Comparison of ENCODE assay signal across 14 mouse cellular contexts in the genomic region with DNA sequence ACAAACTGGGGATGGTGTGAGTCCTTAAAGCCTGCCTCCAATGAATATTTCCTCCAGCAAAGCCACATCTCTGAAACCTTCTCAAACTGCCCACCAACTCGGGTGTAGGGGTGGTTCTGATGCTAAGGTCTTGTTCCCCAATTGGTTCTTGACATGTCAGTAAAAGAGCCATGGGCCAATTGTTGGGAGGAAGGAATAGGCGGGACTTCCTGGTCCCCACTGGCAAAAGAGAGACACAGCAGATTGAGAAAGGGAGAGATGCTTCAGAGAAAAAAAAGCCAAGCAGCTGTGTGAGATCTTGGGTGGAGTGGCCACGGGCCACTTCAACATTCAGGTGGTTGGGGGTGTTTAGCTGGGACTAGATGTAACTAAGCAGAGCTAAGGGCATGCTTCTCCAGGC. TPM values are rescaled to one million over a fixed set of nuclear protein-coding genes. Genes with fewer than 3 reads are reported as not detected.
A peak's percentile ranks its signal among the peaks of the same experiment; 100 is the strongest.
DNase-seq lines count a peak whose midpoint lies in the region; ATAC-seq and TF ChIP-seq lines count a peak whose summit lies in the region.
"Had no signal": no experiment of that assay in that cellular context is flagged by ENCODE, and none has a peak within 500 bp of the region (broad histone marks: within the 10 kb centered on the region; RNA-seq: fewer than 3 reads in every experiment).

No protein-coding gene starts in this region.

- H3K36me3 ChIP-seq in MEL (ENCODE audit: control insufficient read depth in 1 of 2, insufficient read depth in 2 of 2, low read length in 2 of 2) = peaks cover 0 to 16% of the 10 kb centered on the region in 2 experiments; a peak in 2 of 4 replicates
- H3K36me3 ChIP-seq in hindbrain, embryonic 13.5 days = peaks cover 19% of the 10 kb centered on the region
- peaks cover 6% of the 10 kb centered on the region; the same call in 1 of the 2 replicates for H3K36me3 ChIP-seq in midbrain, postnatal 0 days (ENCODE audit: insufficient read depth, low read length)
- H3K36me3 ChIP-seq: liver, embryonic 13.5 days had no signal

- intact Hi-C loops in left cerebral cortex, postnatal 14 days (cut with DNase I) = no loop called here
- intact Hi-C loops in left cerebral cortex, postnatal 36 days (cut with DNase I) = no loop called here

- WGBS in hindbrain, embryonic 13.5 days = 26% methylated on average over 3 of the region's 3 CpGs
- 26% methylated on average over 3 of the region's 3 CpGs for WGBS in midbrain, postnatal 0 days

- H3K9ac ChIP-seq in MEL (ENCODE audit: control insufficient read depth, low read depth, low read length, poor library complexity, severe bottlenecking) = no peak overlapping the region
- H3K9ac ChIP-seq in hindbrain, embryonic 13.5 days = no peak overlapping the region
- H3K9ac ChIP-seq in midbrain, postnatal 0 days (replicated peaks; ENCODE audit: low read length, poor library complexity, severe bottlenecking) = no peak overlapping the region
- H3K9ac ChIP-seq: embryonic facial prominence, embryonic 15.5 days; liver, embryonic 13.5 days had no signal

- no peak for TF ChIP-seq RAD21 in MEL (IDR thresholded peaks at IDR 0.05; ENCODE audit: low read depth, low read length)

- H3K27ac ChIP-seq in MEL (ENCODE audit: control insufficient read depth, low read depth, low read length) = no peak overlapping the region
- H3K27ac ChIP-seq in hindbrain, embryonic 13.5 days = no peak overlapping the region; the same call in 1 of the 2 replicates
- H3K27ac ChIP-seq in midbrain, postnatal 0 days (ENCODE audit: low read depth, low read length) = no peak overlapping the region
- H3K27ac ChIP-seq: embryonic facial prominence, embryonic 15.5 days; liver, embryonic 13.5 days had no signal

- DNase-seq in left cerebral cortex, postnatal 14 days (ENCODE audit: low spot score in 2 of 2) = peak; percentile 49 to 50
- DNase-seq in left cerebral cortex, postnatal 36 days (ENCODE audit: low spot score in 2 of 2) = no peak
- peak; percentile 41 for DNase-seq in MEL (ENCODE audit: low read depth, low spot score)
- DNase-seq in midbrain, postnatal 0 days (ENCODE audit: low spot score) = peak; percentile 47
- no peak for DNase-seq in spleen, adult 12 weeks (ENCODE audit: low spot score)
- DNase-seq in kidney, adult 8-10 months = no peak
- no peak for DNase-seq in lung, adult 18-20 months
- DNase-seq: gastrocnemius, postnatal 36 days; liver, embryonic 13.5 days had no signal

- no peak for TF ChIP-seq EP300 in MEL (IDR thresholded peaks at IDR 0.05; ENCODE audit: low read depth in 1 of 2, low read length in 2 of 2)

- H3K4me2 ChIP-seq in hindbrain, embryonic 13.5 days = peak overlapping the region; percentile 33; the same call in 1 of the 2 replicates
- H3K4me2 ChIP-seq in midbrain, postnatal 0 days (ENCODE audit: low read depth, low read length, poor library complexity, severe bottlenecking) = no peak overlapping the region
- H3K4me2 ChIP-seq: embryonic facial prominence, embryonic 15.5 days; liver, embryonic 13.5 days had no signal

- no peak overlapping the region for H3K4me3 ChIP-seq in MEL (ENCODE audit: control insufficient read depth in 1 of 2, insufficient read depth in 1 of 2, low read depth in 2 of 2, low read length in 2 of 2)
- H3K4me3 ChIP-seq in hindbrain, embryonic 13.5 days = no peak overlapping the region
- H3K4me3 ChIP-seq in midbrain, postnatal 0 days (ENCODE audit: low read depth, low read length) = no peak overlapping the region
- H3K4me3 ChIP-seq: embryonic facial prominence, embryonic 15.5 days; liver, embryonic 13.5 days had no signal

- TF ChIP-seq CTCF in MEL (IDR thresholded peaks at IDR 0.05 in 2 of 3, conservative IDR thresholded peaks at IDR 0.05 in 1 of 3; ENCODE audit: control insufficient read depth in 1 of 3, insufficient read depth in 1 of 3, low read depth in 2 of 3, low read length in 3 of 3, poor library complexity in 1 of 3, severe bottlenecking in 1 of 3) = no peak
- TF ChIP-seq CTCF in midbrain, postnatal 0 days (IDR thresholded peaks at IDR 0.05) = no peak

- H3K9me3 ChIP-seq in MEL (replicated peaks; ENCODE audit: insufficient read depth, low read length) = no peaks in the 10 kb centered on the region
- no peaks in the 10 kb centered on the region for H3K9me3 ChIP-seq in hindbrain, embryonic 13.5 days
- no peaks in the 10 kb centered on the region for H3K9me3 ChIP-seq in midbrain, postnatal 0 days (ENCODE audit: low read length)
- H3K9me3 ChIP-seq: embryonic facial prominence, embryonic 15.5 days; liver, embryonic 13.5 days had no signal

- no peaks in the 10 kb centered on the region for H3K27me3 ChIP-seq in MEL (ENCODE audit: control insufficient read depth in 1 of 2, insufficient read depth in 2 of 2, low read length in 2 of 2)
- no peaks in the 10 kb centered on the region for H3K27me3 ChIP-seq in hindbrain, embryonic 13.5 days
- no peaks in the 10 kb centered on the region for H3K27me3 ChIP-seq in midbrain, postnatal 0 days (ENCODE audit: insufficient read depth, low read length)

- H3K4me1 ChIP-seq in MEL (ENCODE audit: control insufficient read depth in 1 of 2, insufficient read depth in 2 of 2, low read length in 2 of 2) = peaks cover 6 to 27% of the 10 kb centered on the region in 2 experiments
- peaks cover 22% of the 10 kb centered on the region for H3K4me1 ChIP-seq in hindbrain, embryonic 13.5 days (replicated peaks)
- H3K4me1 ChIP-seq in midbrain, postnatal 0 days (ENCODE audit: insufficient read depth, low read length) = 0 out of 2 replicates have a peak, but pooled peaks cover 2% of the 10 kb centered on the region

- no peaks in the 10 kb centered on the region for H3K79me2 ChIP-seq in MEL (ENCODE audit: control insufficient read depth, insufficient read depth, low read length, poor library complexity)

- no peak for ATAC-seq in hindbrain, embryonic 13.5 days (ENCODE audit: low FRiP score)
- no peak for ATAC-seq in midbrain, postnatal 0 days (ENCODE audit: low FRiP score)

- no peak for TF ChIP-seq POLR2A in MEL (IDR thresholded peaks at IDR 0.05; ENCODE audit: control insufficient read depth in 1 of 2, insufficient read depth in 1 of 2, low read depth in 1 of 2, low read length in 2 of 2, poor library complexity in 1 of 2)

TF ChIP-seq in MEL, 35 proteins besides CTCF, POLR2A, EP300 and RAD21:
- no peak for TF ChIP-seq CHD1 (IDR thresholded peaks at IDR 0.05; ENCODE audit: low read depth, low read length)
- 0 out of 2 replicates have a peak, but pooled peaks have one; percentile 9 for TF ChIP-seq ELF1 (IDR thresholded peaks at IDR 0.05; ENCODE audit: low read depth, low read length)

RNA-seq across cellular contexts. Expression of a gene that starts 2.5 kb away (rescaled TPM):
- under 1 TPM in 1 of 2 experiments, not detected in 1; 0.51 TPM for total RNA-seq in left cerebral cortex, postnatal 14 days (2021)
- total RNA-seq in left cerebral cortex, postnatal 36 days (2021) = not detected
- total RNA-seq in MEL (2012; rRNA removed) = not detected in 2 replicates
- under 1 TPM in 1 of 2 experiments, not detected in 1; 0.18 TPM for polyA plus RNA-seq in MEL (2012; ENCODE audit: insufficient read depth in 1 of 2, insufficient read length in 2 of 2, low read depth in 1 of 2, low replicate concordance in 2 of 2, missing spikeins in 1 of 2)
- 8.1 and 9.3 TPM in 2 replicates for polyA plus RNA-seq in hindbrain, embryonic 13.5 days (2015; fragmentation: Nextera tagmentation; extraction: Ambion mirVana)
- total RNA-seq in midbrain, postnatal 0 days (2014; rRNA removed) = 4.8 and 10.2 TPM in 2 replicates
- 3.8 and 4.3 TPM in 2 replicates for polyA plus RNA-seq in midbrain, postnatal 0 days (2015; fragmentation: Nextera tagmentation; extraction: Ambion mirVana)
- total RNA-seq: gastrocnemius, postnatal 36 days; heart, postnatal 25 days; megakaryocyte, adult 5-6 weeks had no signal
- polyA plus RNA-seq: large intestine, adult 2 months had no signal

RNA-seq across cellular contexts. Expression of a gene that starts 17.0 kb away (rescaled TPM):
- total RNA-seq in left cerebral cortex, postnatal 14 days (2021) = 10 to 100 TPM; 12.1 to 12.4 TPM
- total RNA-seq in left cerebral cortex, postnatal 36 days (2021) = 10 to 100 TPM; 13.2 to 15.4 TPM
- not detected in 2 replicates for total RNA-seq in MEL (2012; rRNA removed)
- polyA plus RNA-seq in MEL (2012; ENCODE audit: insufficient read depth in 1 of 2, insufficient read length in 2 of 2, low read depth in 1 of 2, low replicate concordance in 2 of 2, missing spikeins in 1 of 2) = not detected
- 10.8 and 11.3 TPM in 2 replicates for polyA plus RNA-seq in hindbrain, embryonic 13.5 days (2015; fragmentation: Nextera tagmentation; extraction: Ambion mirVana)
- total RNA-seq in midbrain, postnatal 0 days (2014; rRNA removed) = 15.1 and 18.2 TPM in 2 replicates
- polyA plus RNA-seq in midbrain, postnatal 0 days (2015; fragmentation: Nextera tagmentation; extraction: Ambion mirVana) = 4.2 TPM in 2 replicates
- total RNA-seq: megakaryocyte, adult 5-6 weeks had no signal

RNA-seq across cellular contexts. Expression of a gene that starts 29.1 kb away (rescaled TPM):
- not detected for total RNA-seq in left cerebral cortex, postnatal 14 days (2021)
- not detected for total RNA-seq in left cerebral cortex, postnatal 36 days (2021)
- total RNA-seq in MEL (2012; rRNA removed) = not detected in 2 replicates
- not detected for polyA plus RNA-seq in MEL (2012; ENCODE audit: insufficient read depth in 1 of 2, insufficient read length in 2 of 2, low read depth in 1 of 2, low replicate concordance in 2 of 2, missing spikeins in 1 of 2)
- 0.04 TPM in 1 of 2 replicates, not detected in the other for polyA plus RNA-seq in hindbrain, embryonic 13.5 days (2015; fragmentation: Nextera tagmentation; extraction: Ambion mirVana)
- not detected in 2 replicates for total RNA-seq in midbrain, postnatal 0 days (2014; rRNA removed)
- 0.04 and 0.06 TPM in 2 replicates for polyA plus RNA-seq in midbrain, postnatal 0 days (2015; fragmentation: Nextera tagmentation; extraction: Ambion mirVana)

RNA-seq across cellular contexts. Expression of a gene that starts 44.8 kb away (rescaled TPM):
- 100 to 1,000 TPM; 137 to 156 TPM for total RNA-seq in left cerebral cortex, postnatal 14 days (2021)
- 100 to 1,000 TPM; 160 to 161 TPM for total RNA-seq in left cerebral cortex, postnatal 36 days (2021)
- 16.5 and 17.4 TPM in 2 replicates for total RNA-seq in MEL (2012; rRNA removed)
- polyA plus RNA-seq in MEL (2012; ENCODE audit: insufficient read depth in 1 of 2, insufficient read length in 2 of 2, low read depth in 1 of 2, low replicate concordance in 2 of 2, missing spikeins in 1 of 2) = 10 to 100 TPM in 1 of 2 experiments, not detected in 1; 27.6 TPM
- 90.8 and 91.6 TPM in 2 replicates for polyA plus RNA-seq in hindbrain, embryonic 13.5 days (2015; fragmentation: Nextera tagmentation; extraction: Ambion mirVana)
- total RNA-seq in midbrain, postnatal 0 days (2014; rRNA removed) = 98.6 and 99.4 TPM in 2 replicates
- 77.2 and 80.2 TPM in 2 replicates for polyA plus RNA-seq in midbrain, postnatal 0 days (2015; fragmentation: Nextera tagmentation; extraction: Ambion mirVana)

Comparison
In these comparisons a context has a peak if more than half of its experiments do, and no peak if none do; other contexts are left out.
1. DNase-seq: peak in left cerebral cortex, postnatal 14 days (2 of 2), MEL (single experiment) and midbrain, postnatal 0 days (single experiment); none in left cerebral cortex, postnatal 36 days (0 of 2), spleen, adult 12 weeks (single experiment), kidney, adult 8-10 months (0 of 2) and lung, adult 18-20 months (0 of 2).
2. RNA of a gene that starts 17.0 kb away (total RNA-seq): 13.2 to 15.4 TPM in left cerebral cortex, postnatal 36 days, 15.1 to 18.2 TPM in midbrain, postnatal 0 days and 12.1 to 12.4 TPM in left cerebral cortex, postnatal 14 days; not detected in MEL; every median in the first group is over 10 times any median in the second.